In genomic region chr4:8072989-8073573, GRCm38 (mm10) we compare ENCODE assay signal across 24 mouse cellular contexts.
DNase-seq lines count a peak whose midpoint lies in the region; ATAC-seq lines count a peak whose summit lies in the region.
"Had no signal": no experiment of that assay in that cellular context is flagged by ENCODE, and none has a peak within 500 bp of the region (broad histone marks: within the 10 kb centered on the region; RNA-seq: fewer than 3 reads in every experiment).

No protein-coding gene starts in this region.

- no peaks in the 10 kb centered on the region for H3K4me1 ChIP-seq in hindbrain, embryonic 10.5 days (replicated peaks)
- no peaks in the 10 kb centered on the region for H3K4me1 ChIP-seq in hindbrain, embryonic 11.5 days (replicated peaks; ENCODE audit: control insufficient read depth, insufficient read depth, low read length)
- peaks cover 6% of the 10 kb centered on the region for H3K4me1 ChIP-seq in embryonic facial prominence, embryonic 10.5 days
- H3K4me1 ChIP-seq in limb, embryonic 12.5 days (replicated peaks) = 0 out of 2 replicates have a peak, but pooled peaks cover 4% of the 10 kb centered on the region
- no peaks in the 10 kb centered on the region for H3K4me1 ChIP-seq in forebrain, embryonic 11.5 days (replicated peaks; ENCODE audit: control insufficient read depth, insufficient read depth, low read length)
- H3K4me1 ChIP-seq: embryonic facial prominence, embryonic 15.5 days; forebrain, embryonic 10.5 days; forebrain, embryonic 15.5 days; heart, embryonic 10.5 days had no signal

- no peak overlapping the region for H3K4me2 ChIP-seq in hindbrain, embryonic 11.5 days (replicated peaks; ENCODE audit: low read depth, low read length)
- H3K4me2 ChIP-seq in limb, embryonic 12.5 days = no peak overlapping the region
- H3K4me2 ChIP-seq in forebrain, embryonic 11.5 days (ENCODE audit: low read depth, low read length, severe bottlenecking) = no peak overlapping the region
- H3K4me2 ChIP-seq: embryonic facial prominence, embryonic 15.5 days; forebrain, embryonic 15.5 days; hindbrain, embryonic 14.5 days had no signal

- ATAC-seq in hindbrain, embryonic 11.5 days (ENCODE audit: low FRiP score) = no peak
- ATAC-seq in limb, embryonic 12.5 days (ENCODE audit: insufficient number of reproducible peaks, insufficient read depth, low FRiP score, low TSS enrichment, low read depth) = peak; percentile 93
- no peak for ATAC-seq in forebrain, embryonic 11.5 days (replicated peaks; ENCODE audit: low FRiP score)
- ATAC-seq: activated CD4-positive, CD25-positive, alpha-beta regulatory T cell, adult 4 months; forebrain, embryonic 15.5 days; Patski had no signal

- DNase-seq in hindbrain, embryonic 10.5 days (ENCODE audit: low spot score) = peak; percentile 9
- no peak for DNase-seq in hindbrain, embryonic 11.5 days (ENCODE audit: low spot score)
- DNase-seq in embryonic facial prominence, embryonic 10.5 days (ENCODE audit: low spot score) = peak; percentile 37
- DNase-seq in forelimb bud, embryonic 11.5 days (ENCODE audit: low read depth, low spot score) = peak; percentile 51
- no peak for DNase-seq in right cerebral cortex, postnatal 10 days (ENCODE audit: low spot score in 2 of 2)
- DNase-seq in forebrain, embryonic 11.5 days (ENCODE audit: low spot score) = no peak
- DNase-seq: adrenal gland, postnatal 14 days; cerebellum, adult 11-12 months; cerebellum, adult 9-10 months; cerebellum, postnatal 25 days; gastrocnemius, postnatal 10 days; heart, adult 18-20 months; heart, postnatal 10 days; heart, postnatal 4 days had no signal

- no peak overlapping the region for H3K9ac ChIP-seq in hindbrain, embryonic 11.5 days (ENCODE audit: low read depth, low read length)
- H3K9ac ChIP-seq in limb, embryonic 12.5 days (replicated peaks) = no peak overlapping the region
- H3K9ac ChIP-seq in forebrain, embryonic 11.5 days (ENCODE audit: low read length) = no peak overlapping the region
- H3K9ac ChIP-seq: embryonic facial prominence, embryonic 15.5 days; forebrain, embryonic 15.5 days; hindbrain, embryonic 14.5 days had no signal

- WGBS in hindbrain, embryonic 10.5 days = 77% methylated on average over 6 of the region's 6 CpGs
- 77% methylated on average over 6 of the region's 6 CpGs for WGBS in hindbrain, embryonic 11.5 days
- 61% methylated on average over 6 of the region's 6 CpGs for WGBS in embryonic facial prominence, embryonic 10.5 days
- 23% methylated on average over 6 of the region's 6 CpGs for WGBS in limb, embryonic 12.5 days
- 84% methylated on average over 6 of the region's 6 CpGs for WGBS in forebrain, embryonic 11.5 days

- H3K4me3 ChIP-seq in hindbrain, embryonic 10.5 days = no peak overlapping the region
- H3K4me3 ChIP-seq in hindbrain, embryonic 11.5 days (ENCODE audit: low read depth, low read length) = no peak overlapping the region
- no peak overlapping the region for H3K4me3 ChIP-seq in embryonic facial prominence, embryonic 10.5 days
- H3K4me3 ChIP-seq in limb, embryonic 12.5 days (replicated peaks) = no peak overlapping the region
- no peak overlapping the region for H3K4me3 ChIP-seq in forebrain, embryonic 11.5 days (ENCODE audit: low read depth, low read length)
- H3K4me3 ChIP-seq: embryonic facial prominence, embryonic 15.5 days; erythroblast, embryonic 14.5 days; forebrain, embryonic 10.5 days; forebrain, embryonic 15.5 days; heart, embryonic 10.5 days had no signal

- H3K36me3 ChIP-seq in hindbrain, embryonic 10.5 days = no peaks in the 10 kb centered on the region
- no peaks in the 10 kb centered on the region for H3K36me3 ChIP-seq in hindbrain, embryonic 11.5 days (ENCODE audit: control insufficient read depth, insufficient read depth, low read length)
- H3K36me3 ChIP-seq in embryonic facial prominence, embryonic 10.5 days (replicated peaks) = no peaks in the 10 kb centered on the region
- H3K36me3 ChIP-seq in limb, embryonic 12.5 days = no peaks in the 10 kb centered on the region
- no peaks in the 10 kb centered on the region for H3K36me3 ChIP-seq in forebrain, embryonic 11.5 days (ENCODE audit: control insufficient read depth, insufficient read depth, low read length)
- H3K36me3 ChIP-seq: embryonic facial prominence, embryonic 15.5 days; forebrain, embryonic 10.5 days; forebrain, embryonic 15.5 days; heart, embryonic 10.5 days had no signal

- H3K27ac ChIP-seq in hindbrain, embryonic 10.5 days = no peak overlapping the region
- no peak overlapping the region for H3K27ac ChIP-seq in hindbrain, embryonic 11.5 days (ENCODE audit: low read depth, low read length)
- H3K27ac ChIP-seq in embryonic facial prominence, embryonic 10.5 days (replicated peaks) = peak overlapping the region; percentile 30; the same call in 1 of the 2 replicates
- H3K27ac ChIP-seq in limb, embryonic 12.5 days = no peak overlapping the region
- H3K27ac ChIP-seq in forebrain, embryonic 11.5 days (ENCODE audit: low read depth, low read length) = no peak overlapping the region
- H3K27ac ChIP-seq: embryonic facial prominence, embryonic 15.5 days; forebrain, embryonic 10.5 days; forebrain, embryonic 15.5 days; heart, embryonic 10.5 days; hindbrain, embryonic 14.5 days had no signal

- H3K27me3 ChIP-seq in hindbrain, embryonic 10.5 days (ENCODE audit: insufficient read depth, poor library complexity, severe bottlenecking) = no peaks in the 10 kb centered on the region
- H3K27me3 ChIP-seq in hindbrain, embryonic 11.5 days (ENCODE audit: control insufficient read depth, insufficient read depth, low read length) = no peaks in the 10 kb centered on the region
- H3K27me3 ChIP-seq in embryonic facial prominence, embryonic 10.5 days (replicated peaks; ENCODE audit: low read depth, poor library complexity, severe bottlenecking) = no peaks in the 10 kb centered on the region
- H3K27me3 ChIP-seq in limb, embryonic 12.5 days = no peaks in the 10 kb centered on the region
- no peaks in the 10 kb centered on the region for H3K27me3 ChIP-seq in forebrain, embryonic 11.5 days (ENCODE audit: control insufficient read depth, insufficient read depth, low read length)
- H3K27me3 ChIP-seq: CH12.LX; embryonic facial prominence, embryonic 15.5 days; forebrain, embryonic 15.5 days; Patski had no signal

- H3K9me3 ChIP-seq in hindbrain, embryonic 10.5 days = no peaks in the 10 kb centered on the region
- H3K9me3 ChIP-seq in hindbrain, embryonic 11.5 days (ENCODE audit: control insufficient read depth, low read length) = no peaks in the 10 kb centered on the region
- no peaks in the 10 kb centered on the region for H3K9me3 ChIP-seq in embryonic facial prominence, embryonic 10.5 days
- H3K9me3 ChIP-seq in limb, embryonic 12.5 days = no peaks in the 10 kb centered on the region
- no peaks in the 10 kb centered on the region for H3K9me3 ChIP-seq in forebrain, embryonic 11.5 days (ENCODE audit: control insufficient read depth, low read length)
- H3K9me3 ChIP-seq: forebrain, embryonic 10.5 days; forebrain, embryonic 15.5 days; heart, embryonic 10.5 days had no signal

Comparison
In these comparisons a context has a peak if more than half of its experiments do, and no peak if none do; other contexts are left out.
1. DNase-seq: peak in hindbrain, embryonic 10.5 days (single experiment), embryonic facial prominence, embryonic 10.5 days (single experiment) and forelimb bud, embryonic 11.5 days (single experiment); none in hindbrain, embryonic 11.5 days (single experiment), right cerebral cortex, postnatal 10 days (0 of 2) and forebrain, embryonic 11.5 days (single experiment).